Mouse (Mus musculus) layer of hippocampus, adult 9-11 months (tissue): ENCODE results near the gene Olfr314.
"Not testable (repeated sequence)": the region's sequence is repeated elsewhere in the genome, so short reads cannot be mapped to it uniquely, and the experiment has no call there.

Source experiments
- DNase-seq: peaks from one replicate; pipeline ENCODE4 v3.0.0; 2022

The Olfr314 gene

GRCm38 (mm10) chr11:58782480-58783089 lies at the start of gene Olfr314:
Gene Olfr314, plus strand, starts transcription at chr11:58782952.
- no peak for DNase-seq

- peak; percentile 67 for DNase-seq
These were observed 49.4 kb upstream of the Olfr314 start for GRCm38 (mm10) chr11:58733372-58733771.

GRCm38 (mm10) chr11:58738792-58739262 lies 43.9 kb upstream of the Olfr314 start, which contains the start of gene Olfr317:
Gene Olfr317, minus strand, starts transcription at chr11:58739212.
- DNase-seq = no peak

- peak; percentile 70 for DNase-seq
These were observed 31.7 kb upstream of the Olfr314 start for GRCm38 (mm10) chr11:58751096-58751495.

GRCm38 (mm10) chr11:58752434-58752833 lies 30.3 kb upstream of the Olfr314 start, which contains the start of gene Olfr316:
Gene Olfr316, plus strand, starts transcription at chr11:58752734.
- DNase-seq = no peak

- no peak for DNase-seq
These were observed 9.9 kb upstream of the Olfr314 start, which contains the start of gene Olfr315 for GRCm38 (mm10) chr11:58772888-58773287. Gene Olfr315, plus strand, starts transcription at chr11:58773188.

GRCm38 (mm10) chr11:58784182-58784581 lies 1.4 kb downstream of the Olfr314 start:
- no peak for DNase-seq

- DNase-seq = no peak
These were observed 4.9 kb downstream of the Olfr314 start for GRCm38 (mm10) chr11:58787651-58788050.

- no peak for DNase-seq
These were observed 5.6 kb downstream of the Olfr314 start for GRCm38 (mm10) chr11:58788346-58788745.

- DNase-seq = no peak
These were observed 6.8 kb downstream of the Olfr314 start for GRCm38 (mm10) chr11:58789532-58789931.

- DNase-seq = no peak
These were observed 7.3 kb downstream of the Olfr314 start for GRCm38 (mm10) chr11:58790053-58790452.

GRCm38 (mm10) chr11:58790646-58791045 lies 7.9 kb downstream of the Olfr314 start:
- no peak for DNase-seq

GRCm38 (mm10) chr11:58795856-58796255 lies 13.1 kb downstream of the Olfr314 start:
- DNase-seq = no peak

GRCm38 (mm10) chr11:58796850-58797249 lies 14.1 kb downstream of the Olfr314 start:
- peak; percentile 81 for DNase-seq

- no peak for DNase-seq
These were observed 17.0 kb downstream of the Olfr314 start for GRCm38 (mm10) chr11:58799747-58800146.

- peak; percentile 51 for DNase-seq
These were observed 18.9 kb downstream of the Olfr314 start, which contains the start of gene Fam183b for GRCm38 (mm10) chr11:58801558-58802228. Gene Fam183b, minus strand, starts transcription at chr11:58801960.

- DNase-seq = no peak
These were observed 21.1 kb downstream of the Olfr314 start for GRCm38 (mm10) chr11:58803871-58804270.

- no peak for DNase-seq
These were observed 21.6 kb downstream of the Olfr314 start for GRCm38 (mm10) chr11:58804393-58804792.

- no peak for DNase-seq
These were observed 29.2 kb downstream of the Olfr314 start for GRCm38 (mm10) chr11:58812001-58812400.

GRCm38 (mm10) chr11:58814700-58815099 lies 31.9 kb downstream of the Olfr314 start, which contains the start of gene Olfr313:
Gene Olfr313, plus strand, starts transcription at chr11:58815000.
- DNase-seq = not testable (repeated sequence)

GRCm38 (mm10) chr11:58815676-58816075 lies 32.9 kb downstream of the Olfr314 start:
- no peak for DNase-seq

- DNase-seq = not testable (repeated sequence)
These were observed 46.2 kb downstream of the Olfr314 start, which contains the start of gene Olfr312 for GRCm38 (mm10) chr11:58828937-58829336. Gene Olfr312, plus strand, starts transcription at chr11:58829237.

- DNase-seq = no peak
These were observed 47.0 kb downstream of the Olfr314 start for GRCm38 (mm10) chr11:58829764-58830163.

GRCm38 (mm10) chr11:58832541-58832940 lies 49.8 kb downstream of the Olfr314 start:
- DNase-seq = not testable (repeated sequence)
